25 mouse cellular contexts compared by ENCODE assay signal in genomic region chr13:52436756-52437155, GRCm38 (mm10).
DNase-seq lines count a peak whose midpoint lies in the region; ATAC-seq and TF ChIP-seq lines count a peak whose summit lies in the region.
"Had no signal": no experiment of that assay in that cellular context is flagged by ENCODE, and none has a peak within 500 bp of the region (broad histone marks: within the 10 kb centered on the region; RNA-seq: fewer than 3 reads in every experiment).

No protein-coding gene starts in this region.

- peak; percentile 54 to 63 for DNase-seq in right cerebral cortex, adult 2 months (ENCODE audit: low spot score in 2 of 2)
- DNase-seq in right cerebral cortex, postnatal 4 days: no peak
- DNase-seq in left cerebral cortex, adult 2 months (ENCODE audit: extremely low spot score in 1 of 2, low spot score in 2 of 2): peak in 1 of 2 experiments; percentile 23
- peak; percentile 69 to 81 for DNase-seq in right cerebral cortex, postnatal 10 days (ENCODE audit: low spot score in 2 of 2)
- no peak for DNase-seq in adipocyte (ENCODE audit: low spot score)
- DNase-seq in lung, postnatal 4 days: no peak
- DNase-seq: adrenal gland, adult 8-10 months; cerebellum, adult 18-20 months; cerebellum, postnatal 14 days; gastrocnemius, postnatal 10 days; heart, postnatal 36 days; kidney, adult 18-20 months; kidney, postnatal 10 days; liver, embryonic 13.5 days; lung, embryonic 14.5 days; midbrain, embryonic 14.5 days; thymus, postnatal 25 days had no signal

- no peak overlapping the region for H3K4me3 ChIP-seq in left cerebral cortex, adult 2 months
- H3K4me3 ChIP-seq: embryonic facial prominence, embryonic 12.5 days; erythroblast, embryonic 14.5 days; forebrain, embryonic 12.5 days; hindbrain, embryonic 13.5 days; liver, embryonic 13.5 days; megakaryocyte, embryonic 14.5 days; neural tube, embryonic 13.5 days had no signal

- no peak for ATAC-seq in erythroblast, adult 5-6 weeks (replicated peaks; ENCODE audit: low FRiP score, poor library complexity, severe bottlenecking)
- ATAC-seq: inflammation-experienced regulatory T-cells, adult 6 months had no signal

- intact Hi-C loops in left cerebral cortex, adult 2 months (cut with DNase I): loop anchor here (1.0 to 2.0 kb wide), 2 partner anchors 9 to 162 kb away; no protein-coding TSS in a partner anchor

- no peak for TF ChIP-seq CTCF in left cerebral cortex, adult 2 months (IDR thresholded peaks at IDR 0.05)

- H3K27ac ChIP-seq in left cerebral cortex, adult 2 months: peak overlapping the region; percentile 80
- H3K27ac ChIP-seq: embryonic facial prominence, embryonic 12.5 days; forebrain, embryonic 12.5 days; hindbrain, embryonic 13.5 days; liver, embryonic 13.5 days; neural tube, embryonic 13.5 days had no signal

Comparison
In these comparisons a context has a peak if more than half of its experiments do, and no peak if none do; other contexts are left out.
1. DNase-seq: peak in right cerebral cortex, adult 2 months (2 of 2) and right cerebral cortex, postnatal 10 days (2 of 2); none in right cerebral cortex, postnatal 4 days (single experiment), adipocyte (single experiment) and lung, postnatal 4 days (0 of 2).